Mouse (Mus musculus) hindbrain, embryonic 15.5 days (tissue): ENCODE data around the gene Spag9. TPM values are rescaled to one million over a fixed set of nuclear protein-coding genes. Genes with fewer than 3 reads are reported as not detected.

Source experiments
- ATAC-seq: fragments of 200-750 bp; cut with Nextera tagmentation; 2 replicates; pipeline ENCODE4 v1.8.0; 2017; ENCODE audit warnings: low read depth, moderate number of reproducible peaks, moderate TSS enrichment; ENCODE audit not compliant: low FRiP score
- H3K27ac ChIP-seq: fragments of 300-500 bp; sonication (generic); replicated peaks from 2 replicates; pipeline ENCODE4 v1.5.1; 2015; ENCODE audit warnings: mild to moderate bottlenecking, inconsistent platforms
- H3K27me3 ChIP-seq: fragments of 300-500 bp; sonication (generic); 2 replicates; pipeline ENCODE4 v1.6.1; 2015; ENCODE audit warnings: control low read depth, inconsistent platforms
- H3K36me3 ChIP-seq: fragments of 300-500 bp; sonication (generic); 2 replicates; pipeline ENCODE4 v1.6.1; 2015; ENCODE audit warnings: control low read depth, inconsistent platforms
- H3K4me1 ChIP-seq: fragments of 300-500 bp; sonication (generic); replicated peaks from 2 replicates; pipeline ENCODE4 v1.6.1; 2015; ENCODE audit warnings: control low read depth, inconsistent platforms
- H3K4me2 ChIP-seq: fragments of 300-500 bp; sonication (generic); 2 replicates; pipeline ENCODE4 v1.6.1; 2015; ENCODE audit warnings: moderate library complexity, mild to moderate bottlenecking, inconsistent platforms
- H3K4me3 ChIP-seq: fragments of 300-500 bp; sonication (generic); 2 replicates; pipeline ENCODE4 v1.5.1; 2015; ENCODE audit warnings: mild to moderate bottlenecking, inconsistent platforms
- H3K9ac ChIP-seq: fragments of 300-500 bp; sonication (generic); 2 replicates; pipeline ENCODE4 v1.6.1; 2015; ENCODE audit warnings: inconsistent platforms
- H3K9me3 ChIP-seq: fragments of 300-500 bp; sonication (generic); 2 replicates; pipeline ENCODE4 v1.6.1; 2016; ENCODE audit warnings: control low read depth, inconsistent platforms
- WGBS: fragments of 180-500 bp; shearing (Covaris S2); methylation state at CpG from one replicate; pipeline ENCODE4 v1.1.7; 2015; 5-methylcytosine and 5-hydroxymethylcytosine counted together
- polyA plus RNA-seq: library from polyadenylated mRNA; unstranded; fragments of >200 nt; fragmentation: Nextera tagmentation; extraction: Ambion mirVana; gene quantifications from 2 replicates; pipeline ENCODE4 v1.2.1, GENCODE M21; 2015

Spag9 gene
- polyA plus RNA-seq, 1 experiment from 2014 or later, result 77.4 TPM

- peak overlapping the region; percentile 90 for H3K27ac ChIP-seq
- ATAC-seq, result peak; percentile 21; the same call in 1 of the 2 replicates
- no peaks in the 10 kb centered on the region for H3K27me3 ChIP-seq
- H3K4me3 ChIP-seq, result peak overlapping the region; percentile 39
- H3K9ac ChIP-seq, result peak overlapping the region; percentile 61
- H3K4me2 ChIP-seq, result peak overlapping the region; percentile 73
- H3K9me3 ChIP-seq, result no peaks in the 10 kb centered on the region
- WGBS, result 22% methylated on average over 16 of the region's 16 CpGs
- peaks cover 45% of the 10 kb centered on the region for H3K4me1 ChIP-seq
- no peaks in the 10 kb centered on the region for H3K36me3 ChIP-seq
Measured at GRCm38 (mm10) chr11:94149509-94150259, 153.8 kb downstream of the Spag9 start.

GRCm38 (mm10) chr11:94150519-94151470 is 154.9 kb downstream of the Spag9 start:
- WGBS, result 33% methylated on average over 25 of the region's 25 CpGs
- H3K36me3 ChIP-seq, result no peaks in the 10 kb centered on the region
- no peak overlapping the region for H3K4me2 ChIP-seq
- no peaks in the 10 kb centered on the region for H3K9me3 ChIP-seq
- H3K4me1 ChIP-seq, result peaks cover 35% of the 10 kb centered on the region
- no peak for ATAC-seq
- no peaks in the 10 kb centered on the region for H3K27me3 ChIP-seq
- H3K4me3 ChIP-seq, result no peak overlapping the region
- H3K9ac ChIP-seq, result no peak overlapping the region
- H3K27ac ChIP-seq, result peak overlapping the region; percentile 90; the same call in 1 of the 2 replicates

- peaks cover 35% of the 10 kb centered on the region for H3K4me1 ChIP-seq
- no peaks in the 10 kb centered on the region for H3K9me3 ChIP-seq
- no peaks in the 10 kb centered on the region for H3K27me3 ChIP-seq
- 89% methylated on average over 3 of the region's 3 CpGs for WGBS
- H3K4me3 ChIP-seq, result no peak overlapping the region
- no peak overlapping the region for H3K9ac ChIP-seq
- H3K36me3 ChIP-seq, result no peaks in the 10 kb centered on the region
- H3K4me2 ChIP-seq, result no peak overlapping the region
- no peak overlapping the region for H3K27ac ChIP-seq
- no peak for ATAC-seq
Measured at GRCm38 (mm10) chr11:94154201-94154600, 158.3 kb downstream of the Spag9 start.

GRCm38 (mm10) chr11:94158521-94158920 is 162.6 kb downstream of the Spag9 start:
- Histone ChIP-seq H3K4me3 (no peak overlapping the region), H3K36me3 (no peaks in the 10 kb centered on the region), H3K4me1 (peaks cover 42% of the 10 kb centered on the region), H3K27me3 (no peaks in the 10 kb centered on the region), H3K27ac (peak overlapping the region; percentile 99), H3K9ac (no peak overlapping the region), H3K9me3 (no peaks in the 10 kb centered on the region), H3K4me2 (no peak overlapping the region)
- WGBS, result 44% methylated on average over 14 of the region's 14 CpGs
- no peak for ATAC-seq

- H3K27ac ChIP-seq, result peak overlapping the region; percentile 99
Measured at GRCm38 (mm10) chr11:94159066-94159880, 163.4 kb downstream of the Spag9 start.

GRCm38 (mm10) chr11:94159911-94160415 is 164.1 kb downstream of the Spag9 start:
- Histone ChIP-seq H3K9me3 (no peaks in the 10 kb centered on the region), H3K9ac (peak overlapping the region; percentile 38), H3K36me3 (no peaks in the 10 kb centered on the region), H3K27ac (peak overlapping the region; percentile 99), H3K4me2 (peak overlapping the region; percentile 53), H3K4me3 (peak overlapping the region; percentile 20), H3K4me1 (peaks cover 44% of the 10 kb centered on the region), H3K27me3 (no peaks in the 10 kb centered on the region)
- peak; percentile 12 for ATAC-seq
- WGBS, result 11% methylated on average over 7 of the region's 7 CpGs

More at GRCm38 (mm10) chr11:94159066-94159880, 163.4 kb downstream of the Spag9 start:
- Histone ChIP-seq H3K27me3 (no peaks in the 10 kb centered on the region), H3K4me2 (peak overlapping the region; percentile 53), H3K36me3 (no peaks in the 10 kb centered on the region), H3K4me3 (no peak overlapping the region), H3K4me1 (peaks cover 44% of the 10 kb centered on the region), H3K9me3 (no peaks in the 10 kb centered on the region), H3K9ac (no peak overlapping the region; the same call in 1 of the 2 replicates)
- WGBS, result 28% methylated on average over 14 of the region's 14 CpGs
- ATAC-seq, result no peak

GRCm38 (mm10) chr11:94160443-94161266 is 164.8 kb downstream of the Spag9 start:
- peak; percentile 95 for ATAC-seq

GRCm38 (mm10) chr11:94161267-94161646 is 165.4 kb downstream of the Spag9 start:
- H3K4me1 ChIP-seq, result peaks cover 44% of the 10 kb centered on the region
- peak overlapping the region; percentile 99 for H3K27ac ChIP-seq
- no peaks in the 10 kb centered on the region for H3K36me3 ChIP-seq
- H3K9ac ChIP-seq, result peak overlapping the region; percentile 43
- ATAC-seq, result no peak; the same call in none of the 2 replicates
- H3K4me2 ChIP-seq, result peak overlapping the region; percentile 53
- H3K9me3 ChIP-seq, result no peaks in the 10 kb centered on the region
- H3K27me3 ChIP-seq, result no peaks in the 10 kb centered on the region
- peak overlapping the region; percentile 20; the same call in 1 of the 2 replicates for H3K4me3 ChIP-seq
- WGBS, result 11% methylated on average over 9 of the region's 9 CpGs

More at GRCm38 (mm10) chr11:94160443-94161266, 164.8 kb downstream of the Spag9 start:
- no peaks in the 10 kb centered on the region for H3K27me3 ChIP-seq
- 3% methylated on average over 23 of the region's 23 CpGs for WGBS
- H3K36me3 ChIP-seq, result no peaks in the 10 kb centered on the region
- H3K4me1 ChIP-seq, result peaks cover 44% of the 10 kb centered on the region
- H3K4me2 ChIP-seq, result peak overlapping the region; percentile 53
- H3K4me3 ChIP-seq, result peak overlapping the region; percentile 20
- H3K9me3 ChIP-seq, result no peaks in the 10 kb centered on the region
- peak overlapping the region; percentile 43 for H3K9ac ChIP-seq
- peak overlapping the region; percentile 99 for H3K27ac ChIP-seq

GRCm38 (mm10) chr11:94161867-94162581 is 166.1 kb downstream of the Spag9 start:
- Histone ChIP-seq H3K36me3 (no peaks in the 10 kb centered on the region), H3K4me1 (peaks cover 44% of the 10 kb centered on the region), H3K27me3 (no peaks in the 10 kb centered on the region), H3K4me2 (no peak overlapping the region), H3K27ac (peak overlapping the region; percentile 99), H3K9me3 (no peaks in the 10 kb centered on the region), H3K9ac (no peak overlapping the region), H3K4me3 (no peak overlapping the region)
- 90% methylated on average over 11 of the region's 11 CpGs for WGBS
- no peak for ATAC-seq
